Mouse (Mus musculus) left cerebral cortex, postnatal 14 days (tissue): Measurements from ENCODE around the gene Tpm1. TPM values are rescaled to one million over a fixed set of nuclear protein-coding genes. Genes with fewer than 3 reads are reported as not detected.

ENCODE experiments used
- DNase-seq, 2 experiments: peaks; one replicate each; pipeline ENCODE4 v3.0.0; 2021 to 2022; ENCODE audit warnings: low spot score in 2 of 2, mixed read lengths in 1 of 2
- intact Hi-C: fragments of 180-260 bp; cut with DNase I; formaldehyde crosslinking; loops from one replicate; pipeline ENCODE4 v1.15.1; 2025
- long read RNA-seq, 2 experiments: library from polyadenylated mRNA; stranded (forward); transcript quantifications; one replicate each; pipeline ENCODE4 v2.0.0; 2021
- total RNA-seq, 2 experiments: library from RNA; stranded (reverse); gene quantifications; 2 replicates each; pipeline ENCODE4 v1.2.3; 2021

The Tpm1 gene
- 100 to 1,000 TPM; 204 to 207 TPM for total RNA-seq
- long read RNA-seq, experiment 1, transcript Tpm1-207 (9 exons, 962 nt) = minor isoform, 5 of 137 reads
- long read RNA-seq, experiment 1, transcript Tpm1-209 (8 exons, 2,890 nt) = major isoform, 69 of 137 reads
- long read RNA-seq, experiment 1, transcript Tpm1-210 (9 exons, 1,054 nt) = minor isoform, 9 of 137 reads
- long read RNA-seq, experiment 1, transcript Tpm1-206 (8 exons, 998 nt) = minor isoform, 16 of 137 reads
- long read RNA-seq, experiment 1, partial matches to known transcripts = 13 of 137 reads
- long read RNA-seq, experiment 1, other reads (novel, unspliced or antisense) = 17 of 137 reads
- long read RNA-seq, experiment 2, transcript Tpm1-209 (8 exons, 2,890 nt) = major isoform, 85 of 146 reads
- long read RNA-seq, experiment 2, transcript Tpm1-207 (9 exons, 962 nt) = minor isoform, 5 of 146 reads
- long read RNA-seq, experiment 2, transcript Tpm1-210 (9 exons, 1,054 nt) = minor isoform, 10 of 146 reads
- long read RNA-seq, experiment 2, transcript Tpm1-206 (8 exons, 998 nt) = minor isoform, 11 of 146 reads
- long read RNA-seq, experiment 2, partial matches to known transcripts = 13 of 146 reads
- long read RNA-seq, experiment 2, other reads (novel, unspliced or antisense) = 12 of 146 reads

DNA sequence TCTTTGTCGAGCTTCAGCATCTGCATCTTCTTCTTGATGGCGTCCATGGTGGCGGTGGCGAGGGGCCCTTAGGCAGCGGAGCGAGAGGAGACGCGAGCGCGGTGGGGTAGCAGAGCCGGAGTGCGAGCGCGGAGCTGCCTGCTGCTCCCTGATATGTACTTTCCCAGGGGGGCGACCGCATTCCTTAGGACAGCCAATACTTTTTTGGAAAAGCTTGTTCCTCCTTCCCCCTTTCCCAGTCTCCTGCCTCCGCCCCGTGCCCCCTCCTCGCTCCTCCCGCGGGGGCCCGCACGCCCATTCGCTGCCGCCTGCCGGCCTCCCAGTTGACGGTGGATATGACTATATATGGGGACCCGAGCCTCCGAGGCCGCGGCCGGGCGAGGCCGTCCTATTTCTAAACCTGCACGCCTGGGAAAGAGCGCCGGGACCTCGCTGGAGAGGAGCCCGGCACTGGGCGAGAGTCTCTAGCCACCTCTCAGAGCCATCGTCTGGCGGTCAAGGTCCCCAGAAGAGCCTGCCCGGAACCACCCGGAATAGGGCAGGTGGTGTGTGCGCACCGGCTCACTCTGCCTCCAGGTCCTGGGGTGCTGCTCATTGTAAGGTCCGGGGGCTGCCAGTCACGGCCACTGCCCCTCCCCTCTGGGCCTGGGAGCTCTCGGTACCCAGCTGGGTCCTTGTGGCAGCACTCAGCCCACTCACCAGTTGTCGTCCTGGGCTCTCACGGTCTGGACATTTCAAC is at the start of gene Tpm1:
Gene Tpm1 (minus strand): TSS at position 321 of the 739 bp plus-strand sequence.
- peak; percentile 58 to 61 for DNase-seq
- intact Hi-C loops = loop anchor here (5.0 kb wide), 1 partner anchor 123 kb away; no protein-coding TSS in a partner anchor

- intact Hi-C loops = no loop called here
- DNase-seq = no peak
Measured at GRCm38 (mm10) chr9:67094371-67094770, 45.2 kb upstream of the Tpm1 start.

- intact Hi-C loops = no loop called here
- no peak for DNase-seq
Measured at GRCm38 (mm10) chr9:67092210-67092609, 43.0 kb upstream of the Tpm1 start.

GRCm38 (mm10) chr9:67091598-67091997 is 42.4 kb upstream of the Tpm1 start:
- intact Hi-C loops = no loop called here
- DNase-seq = no peak

DNA sequence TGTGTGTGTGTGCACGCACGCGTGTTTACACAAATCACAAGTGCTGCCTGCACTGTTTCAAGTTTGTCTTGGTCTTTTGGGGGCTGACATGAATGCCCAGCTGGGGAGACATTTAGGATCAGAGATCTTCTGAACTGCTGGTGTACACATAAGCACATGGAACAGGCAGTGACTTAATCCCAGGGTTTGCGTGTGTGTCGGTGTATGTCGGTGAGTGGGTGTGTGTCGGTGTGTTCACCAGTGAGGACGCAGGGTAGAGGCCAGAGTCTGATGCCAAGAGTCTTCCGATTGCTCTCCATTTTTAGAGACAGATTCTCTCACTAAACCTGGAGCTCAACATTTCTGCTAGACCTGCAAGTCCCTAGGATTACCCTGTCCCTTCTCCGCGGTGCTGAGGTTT is 41.9 kb upstream of the Tpm1 start:
- intact Hi-C loops = no loop called here

GRCm38 (mm10) chr9:67090633-67091045 is 41.4 kb upstream of the Tpm1 start:
- no peak for DNase-seq
- intact Hi-C loops = no loop called here

More for the DNA sequence above, 41.9 kb upstream of the Tpm1 start:
- no peak for DNase-seq

- intact Hi-C loops = no loop called here
- no peak for DNase-seq
Measured at GRCm38 (mm10) chr9:67089167-67089566, 40.0 kb upstream of the Tpm1 start.

GRCm38 (mm10) chr9:67083801-67084200 is 34.6 kb upstream of the Tpm1 start:
- intact Hi-C loops = no loop called here
- no peak for DNase-seq

DNA sequence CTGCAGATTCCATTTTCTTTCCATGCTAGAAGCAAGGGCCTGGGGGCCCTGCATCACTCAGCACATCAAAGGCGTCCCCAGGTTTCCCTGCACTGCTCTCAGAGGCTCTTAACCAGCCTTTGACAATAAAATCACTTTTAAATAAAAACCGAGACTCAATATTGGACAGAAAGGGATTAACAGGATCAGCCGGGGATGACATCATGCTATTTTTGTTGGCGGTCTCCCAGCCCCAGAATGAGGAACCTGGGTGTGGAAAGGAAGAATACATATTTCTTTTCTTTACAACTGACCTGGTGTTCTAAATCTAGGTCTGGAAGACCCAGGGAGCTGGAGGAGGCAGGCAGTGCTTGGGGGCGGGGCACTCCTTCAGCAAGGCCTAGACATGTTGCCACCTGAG is 32.5 kb upstream of the Tpm1 start:
- DNase-seq = no peak
- intact Hi-C loops = no loop called here

DNA sequence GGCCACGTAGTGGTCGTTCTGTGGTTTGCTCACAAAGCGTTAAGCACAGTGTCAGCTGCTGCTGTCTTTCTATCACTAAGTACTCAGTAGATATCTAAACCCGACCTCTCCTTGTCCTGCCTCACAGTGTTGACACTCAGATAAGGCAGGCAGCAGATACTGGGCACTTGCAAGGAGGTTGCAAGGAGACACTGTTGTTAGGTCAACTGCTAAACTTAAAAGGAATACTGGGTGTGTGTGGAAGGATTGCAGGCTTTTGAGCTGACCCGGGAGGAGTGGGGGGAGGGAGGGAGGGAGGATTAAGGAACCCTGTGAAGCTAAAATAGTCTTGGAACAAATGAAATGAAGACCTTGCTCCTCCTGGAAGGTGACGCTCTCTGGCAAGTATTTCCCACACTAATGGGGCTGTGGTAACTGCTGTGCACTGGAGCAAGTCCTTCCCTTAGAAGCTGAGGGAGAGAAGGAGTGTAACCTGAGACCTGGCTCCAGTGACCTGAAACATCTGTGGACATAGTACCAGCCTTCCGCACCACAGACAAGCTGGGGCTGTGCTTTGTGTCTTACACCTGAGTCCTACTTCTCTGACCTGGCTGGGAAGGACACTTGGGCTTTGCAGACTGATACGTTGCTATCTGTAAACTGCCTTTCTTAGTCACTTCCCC is 28.6 kb upstream of the Tpm1 start:
- DNase-seq = no peak
- intact Hi-C loops = no loop called here

DNA sequence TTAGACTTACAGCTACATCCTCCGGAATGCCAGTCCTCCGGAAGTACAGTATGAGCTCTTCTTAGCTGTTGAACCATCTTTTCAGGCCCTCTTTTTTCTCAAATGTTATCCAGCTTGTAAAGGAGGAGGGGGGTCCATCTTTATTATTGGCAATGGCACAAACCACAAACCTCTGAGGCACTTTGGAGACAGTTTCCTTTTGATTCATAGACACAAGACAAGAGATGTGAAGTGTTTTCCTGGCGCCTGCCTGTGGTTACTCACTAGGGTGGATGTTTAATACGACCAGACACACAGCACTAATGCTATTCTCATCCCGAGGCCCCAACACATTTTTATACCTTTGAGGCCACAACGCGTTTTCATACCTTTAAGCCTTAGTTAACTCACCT is 28.1 kb upstream of the Tpm1 start:
- no peak for DNase-seq
- intact Hi-C loops = no loop called here

- DNase-seq = no peak
Measured at GRCm38 (mm10) chr9:67072182-67072581, 23.0 kb upstream of the Tpm1 start.

GRCm38 (mm10) chr9:67071596-67071995 is 22.4 kb upstream of the Tpm1 start:
- no peak for DNase-seq
- intact Hi-C loops = no loop called here

More at GRCm38 (mm10) chr9:67072182-67072581, 23.0 kb upstream of the Tpm1 start:
- intact Hi-C loops = no loop called here

DNA sequence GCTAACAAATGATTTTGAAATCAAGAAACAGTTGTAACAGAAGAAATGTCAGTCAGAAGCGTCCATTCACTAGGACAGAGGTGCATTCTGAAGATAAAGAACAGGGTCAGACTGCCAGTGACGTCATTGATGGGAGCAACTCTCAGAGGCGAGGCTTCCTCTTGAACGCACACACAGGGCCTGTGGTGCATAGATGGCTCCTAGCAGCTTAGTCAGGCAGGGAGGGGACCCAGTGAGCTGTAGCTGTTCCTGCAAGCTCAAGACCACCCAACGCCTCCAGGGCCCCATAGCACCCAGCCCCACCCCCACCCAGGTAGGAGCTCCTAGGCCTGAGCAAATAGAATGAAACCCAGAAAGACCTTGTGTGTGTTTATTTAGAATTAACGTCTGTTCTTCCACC is 21.9 kb upstream of the Tpm1 start:
- intact Hi-C loops = no loop called here
- no peak for DNase-seq

GRCm38 (mm10) chr9:67066616-67067015 is 17.4 kb upstream of the Tpm1 start:
- intact Hi-C loops = no loop called here
- DNase-seq = no peak

GRCm38 (mm10) chr9:67059714-67060113 is 10.5 kb upstream of the Tpm1 start:
- DNase-seq = no peak
- intact Hi-C loops = no loop called here

- intact Hi-C loops = no loop called here
- peak; percentile 36 to 77 for DNase-seq
Measured at GRCm38 (mm10) chr9:67058366-67058765, 9.2 kb upstream of the Tpm1 start.

DNA sequence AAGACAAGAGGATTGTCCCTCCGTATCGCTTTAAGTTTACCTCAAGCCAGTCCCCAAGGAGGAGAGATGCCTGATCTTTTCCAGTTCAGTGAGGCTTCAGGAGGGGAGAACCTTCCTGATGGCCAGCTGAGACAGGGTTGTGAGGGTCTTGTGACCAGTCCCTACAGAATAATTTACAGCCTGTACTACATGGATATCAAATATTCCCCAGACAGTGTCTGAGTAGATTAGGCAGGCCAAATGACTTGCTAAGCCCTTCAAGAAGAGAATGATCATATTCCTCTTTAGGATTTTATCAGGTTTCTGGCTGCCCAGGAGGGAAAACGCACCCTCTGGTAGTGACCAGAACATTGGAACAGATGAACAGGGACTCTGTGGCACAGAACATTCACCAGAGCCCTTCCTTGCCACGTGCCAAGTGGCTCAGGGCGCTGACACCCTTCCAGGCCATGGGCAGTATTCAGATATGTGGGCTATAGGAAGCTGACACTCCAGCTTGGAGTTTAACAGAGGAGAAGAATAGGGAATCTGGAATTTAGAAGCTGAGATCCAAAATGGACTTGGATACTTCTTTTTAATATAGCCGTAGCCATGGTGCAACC is 1.6 kb upstream of the Tpm1 start:
- DNase-seq = no peak
- intact Hi-C loops = no loop called here

DNA sequence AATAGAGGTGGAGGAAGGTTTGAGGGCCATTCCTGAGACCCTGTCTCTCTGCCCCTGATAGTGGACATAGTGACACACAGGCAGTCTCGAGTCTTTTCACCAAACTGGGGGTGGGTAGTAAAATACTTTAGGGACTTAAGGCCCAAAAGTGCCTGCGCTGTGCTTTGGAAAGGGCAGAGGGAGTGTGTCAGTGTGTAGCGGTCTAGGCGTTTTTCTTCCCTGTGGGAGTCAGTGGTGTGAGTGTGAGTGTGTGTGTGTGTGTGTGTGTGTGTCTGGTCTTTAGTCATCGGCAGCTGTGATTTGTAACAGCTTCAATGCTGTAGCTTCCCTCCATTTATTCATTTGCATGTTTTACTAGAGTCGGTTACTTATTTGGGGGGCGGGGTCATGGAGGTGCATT is 630 bp upstream of the Tpm1 start:
- no peak for DNase-seq
- intact Hi-C loops = loop anchor here (5.0 kb wide), 1 partner anchor 122 kb away; no protein-coding TSS in a partner anchor
